Mouse (Mus musculus): ENCODE measurements around the gene Coq4. TPM values are rescaled to one million over a fixed set of nuclear protein-coding genes. Genes with fewer than 3 reads are reported as not detected.

Coq4 gene
- polyA plus RNA-seq, 1 experiment from 2014 or later: 64.5 TPM

- WGBS: 77% methylated on average over 4 of the region's 4 CpGs
- no peak for ATAC-seq
- Histone ChIP-seq H3K36me3 (ENCODE audit: control insufficient read depth, insufficient read depth, low read length) (peaks cover 33% of the 10 kb centered on the region), H3K27ac (ENCODE audit: low read length) (no peak overlapping the region), H3K9ac (ENCODE audit: low read depth, low read length) (no peak overlapping the region), H3K4me1 (ENCODE audit: control insufficient read depth, insufficient read depth, low read length) (peaks cover 13% of the 10 kb centered on the region), H3K27me3 (replicated peaks; ENCODE audit: control insufficient read depth, insufficient read depth, low read length) (no peaks in the 10 kb centered on the region), H3K4me2 (ENCODE audit: low read depth, low read length) (no peak overlapping the region), H3K9me3 (ENCODE audit: control insufficient read depth, low read length) (peaks cover 7% of the 10 kb centered on the region), H3K4me3 (ENCODE audit: low read length) (no peak overlapping the region)
Measured at GRCm38 (mm10) chr2:29784290-29784689, 3.0 kb upstream of the Coq4 start.

- H3K27me3 ChIP-seq (replicated peaks; ENCODE audit: control insufficient read depth, insufficient read depth, low read length): no peaks in the 10 kb centered on the region
- under 1% methylated on average over 45 of the region's 45 CpGs for WGBS
- H3K9ac ChIP-seq (ENCODE audit: low read depth, low read length): peak within 1 kb of the TSS; percentile 82
- no peaks in the 10 kb centered on the region for H3K9me3 ChIP-seq (ENCODE audit: control insufficient read depth, low read length)
- peaks cover 17% of the 10 kb centered on the region for H3K36me3 ChIP-seq (ENCODE audit: control insufficient read depth, insufficient read depth, low read length)
- peak within 1 kb of the TSS; percentile 87 for H3K4me2 ChIP-seq (ENCODE audit: low read depth, low read length)
- peak within 1 kb of the TSS; percentile 84 for H3K27ac ChIP-seq (ENCODE audit: low read length)
- peak; percentile 84 for ATAC-seq
- peak within 1 kb of the TSS; percentile 85 for H3K4me3 ChIP-seq (ENCODE audit: low read length)
- peaks cover 13% of the 10 kb centered on the region for H3K4me1 ChIP-seq (ENCODE audit: control insufficient read depth, insufficient read depth, low read length)
Measured at GRCm38 (mm10) chr2:29787937-29788681, 816 bp downstream of the Coq4 start, which contains the start of gene Trub2. Gene Trub2 (minus strand): TSS chr2:29788502.

GRCm38 (mm10) chr2:29792772-29793487 is 5.6 kb downstream of the Coq4 start:
- WGBS: 84% methylated on average over 2 of the region's 2 CpGs
- Histone ChIP-seq H3K36me3 (ENCODE audit: control insufficient read depth, insufficient read depth, low read length) (peaks cover 3% of the 10 kb centered on the region; the same call in 1 of the 2 replicates), H3K27me3 (replicated peaks; ENCODE audit: control insufficient read depth, insufficient read depth, low read length) (no peaks in the 10 kb centered on the region), H3K9me3 (ENCODE audit: control insufficient read depth, low read length) (no peaks in the 10 kb centered on the region), H3K27ac (ENCODE audit: low read length) (peak overlapping the region; percentile 75), H3K4me1 (ENCODE audit: control insufficient read depth, insufficient read depth, low read length) (peaks cover 6% of the 10 kb centered on the region), H3K9ac (ENCODE audit: low read depth, low read length) (no peak overlapping the region), H3K4me2 (ENCODE audit: low read depth, low read length) (no peak overlapping the region), H3K4me3 (ENCODE audit: low read length) (no peak overlapping the region)
- ATAC-seq: peak; percentile 69

GRCm38 (mm10) chr2:29802075-29802826 is 15.0 kb downstream of the Coq4 start, which contains the start of gene Slc27a4:
Gene Slc27a4 (plus strand): TSS chr2:29802634.
- Histone ChIP-seq H3K36me3 (ENCODE audit: control insufficient read depth, insufficient read depth, low read length) (peaks cover 6% of the 10 kb centered on the region), H3K4me3 (ENCODE audit: low read length) (peak within 1 kb of the TSS; percentile 89), H3K27me3 (replicated peaks; ENCODE audit: control insufficient read depth, insufficient read depth, low read length) (no peaks in the 10 kb centered on the region), H3K27ac (ENCODE audit: low read length) (peak within 1 kb of the TSS; percentile 82), H3K4me1 (ENCODE audit: control insufficient read depth, insufficient read depth, low read length) (peaks cover 12% of the 10 kb centered on the region), H3K9ac (ENCODE audit: low read depth, low read length) (peak within 1 kb of the TSS; percentile 91), H3K9me3 (ENCODE audit: control insufficient read depth, low read length) (no peaks in the 10 kb centered on the region), H3K4me2 (ENCODE audit: low read depth, low read length) (peak within 1 kb of the TSS; percentile 85)
- peak; percentile 98 for ATAC-seq
- 5% methylated on average over 28 of the region's 28 CpGs for WGBS

- Histone ChIP-seq H3K9ac (ENCODE audit: low read depth, low read length) (peak overlapping the region; percentile 91), H3K4me1 (ENCODE audit: control insufficient read depth, insufficient read depth, low read length) (peaks cover 12% of the 10 kb centered on the region), H3K27me3 (replicated peaks; ENCODE audit: control insufficient read depth, insufficient read depth, low read length) (no peaks in the 10 kb centered on the region), H3K4me3 (ENCODE audit: low read length) (peak overlapping the region; percentile 89), H3K9me3 (ENCODE audit: control insufficient read depth, low read length) (no peaks in the 10 kb centered on the region), H3K27ac (ENCODE audit: low read length) (peak overlapping the region; percentile 82), H3K4me2 (ENCODE audit: low read depth, low read length) (peak overlapping the region; percentile 85), H3K36me3 (ENCODE audit: control insufficient read depth, insufficient read depth, low read length) (peaks cover 11% of the 10 kb centered on the region)
- no peak; the same call in 1 of the 2 replicates for ATAC-seq
- WGBS: 0% methylated on average over 39 of the region's 39 CpGs
Measured at GRCm38 (mm10) chr2:29802827-29803201, 15.5 kb downstream of the Coq4 start.

- Histone ChIP-seq H3K9me3 (ENCODE audit: control insufficient read depth, low read length) (no peaks in the 10 kb centered on the region), H3K4me2 (ENCODE audit: low read depth, low read length) (peak overlapping the region; percentile 85), H3K27ac (ENCODE audit: low read length) (peak overlapping the region; percentile 82), H3K27me3 (replicated peaks; ENCODE audit: control insufficient read depth, insufficient read depth, low read length) (no peaks in the 10 kb centered on the region), H3K4me3 (ENCODE audit: low read length) (peak overlapping the region; percentile 89), H3K9ac (ENCODE audit: low read depth, low read length) (peak overlapping the region; percentile 91), H3K36me3 (ENCODE audit: control insufficient read depth, insufficient read depth, low read length) (peaks cover 11% of the 10 kb centered on the region), H3K4me1 (ENCODE audit: control insufficient read depth, insufficient read depth, low read length) (peaks cover 12% of the 10 kb centered on the region)
- peak; percentile 36; the same call in 1 of the 2 replicates for ATAC-seq
- whole genome bisulfite sequencing: 16% methylated on average over 6 of the region's 6 CpGs
Measured at GRCm38 (mm10) chr2:29803400-29803831, 16.1 kb downstream of the Coq4 start.

- no peaks in the 10 kb centered on the region for H3K27me3 ChIP-seq (replicated peaks; ENCODE audit: control insufficient read depth, insufficient read depth, low read length)
- no peaks in the 10 kb centered on the region for H3K9me3 ChIP-seq (ENCODE audit: control insufficient read depth, low read length)
- H3K4me2 ChIP-seq (ENCODE audit: low read depth, low read length): no peak overlapping the region
- H3K4me1 ChIP-seq (ENCODE audit: control insufficient read depth, insufficient read depth, low read length): peaks cover 13% of the 10 kb centered on the region
- no peak overlapping the region for H3K4me3 ChIP-seq (ENCODE audit: low read length)
- no peak overlapping the region for H3K9ac ChIP-seq (ENCODE audit: low read depth, low read length)
- peaks cover 7% of the 10 kb centered on the region for H3K36me3 ChIP-seq (ENCODE audit: control insufficient read depth, insufficient read depth, low read length)
- WGBS: 86% methylated on average over 11 of the region's 11 CpGs
- no peak for ATAC-seq
- 0 out of 2 replicates have a peak overlapping the region, but pooled peaks have one; percentile 13 for H3K27ac ChIP-seq (ENCODE audit: low read length)
Measured at GRCm38 (mm10) chr2:29815678-29816371, 28.5 kb downstream of the Coq4 start.

- H3K4me3 ChIP-seq (ENCODE audit: low read length): no peak overlapping the region
- ATAC-seq: peak; percentile 44
- H3K9ac ChIP-seq (ENCODE audit: low read depth, low read length): no peak overlapping the region
- peak overlapping the region; percentile 36; the same call in 1 of the 2 replicates for H3K4me2 ChIP-seq (ENCODE audit: low read depth, low read length)
- no peaks in the 10 kb centered on the region for H3K36me3 ChIP-seq (ENCODE audit: control insufficient read depth, insufficient read depth, low read length)
- peaks cover 13% of the 10 kb centered on the region for H3K4me1 ChIP-seq (ENCODE audit: control insufficient read depth, insufficient read depth, low read length)
- WGBS: 30% methylated on average over 8 of the region's 8 CpGs
- no peaks in the 10 kb centered on the region for H3K9me3 ChIP-seq (ENCODE audit: control insufficient read depth, low read length)
- H3K27me3 ChIP-seq (replicated peaks; ENCODE audit: control insufficient read depth, insufficient read depth, low read length): no peaks in the 10 kb centered on the region
- peak overlapping the region; percentile 60 for H3K27ac ChIP-seq (ENCODE audit: low read length)
Measured at GRCm38 (mm10) chr2:29817426-29818232, 30.3 kb downstream of the Coq4 start.
